Mouse (Mus musculus) CH12F3 (cell line): Measurements from ENCODE around the gene Grid2.

Experiments
- in situ Hi-C: fragments of 300-500 bp; cut with MboI; formaldehyde crosslinking; loops from 2 replicates; pipeline ENCODE4 v1.14.3; 2020; ENCODE audit warnings: low sequenced_read_pairs

Gene Grid2

DNA sequence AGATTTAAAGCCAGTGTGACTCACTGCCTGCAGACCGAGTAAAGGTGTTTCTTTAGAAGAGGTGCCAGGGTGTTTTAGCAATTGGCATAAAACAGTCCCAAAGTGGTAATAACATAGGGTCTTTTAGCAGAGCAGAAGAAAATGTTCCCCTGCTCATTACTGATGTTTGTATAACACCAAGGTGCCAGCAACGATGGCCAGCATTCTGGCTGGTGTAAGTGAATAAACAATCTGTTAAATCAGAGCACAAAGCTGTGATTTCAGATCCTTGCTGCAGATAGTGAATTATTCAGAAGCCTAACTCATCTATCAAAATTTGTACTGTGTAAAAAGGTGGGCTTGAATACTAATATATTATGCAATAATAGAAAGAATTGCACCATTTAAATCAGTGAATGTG is 353.9 kb downstream of the Grid2 start:
- in situ Hi-C loops: no loop called here

GRCm38 (mm10) chr6:63635970-63636369 is 380.3 kb downstream of the Grid2 start:
- in situ Hi-C loops: no loop called here

GRCm38 (mm10) chr6:63659423-63659822 is 403.7 kb downstream of the Grid2 start:
- in situ Hi-C loops: no loop called here

DNA sequence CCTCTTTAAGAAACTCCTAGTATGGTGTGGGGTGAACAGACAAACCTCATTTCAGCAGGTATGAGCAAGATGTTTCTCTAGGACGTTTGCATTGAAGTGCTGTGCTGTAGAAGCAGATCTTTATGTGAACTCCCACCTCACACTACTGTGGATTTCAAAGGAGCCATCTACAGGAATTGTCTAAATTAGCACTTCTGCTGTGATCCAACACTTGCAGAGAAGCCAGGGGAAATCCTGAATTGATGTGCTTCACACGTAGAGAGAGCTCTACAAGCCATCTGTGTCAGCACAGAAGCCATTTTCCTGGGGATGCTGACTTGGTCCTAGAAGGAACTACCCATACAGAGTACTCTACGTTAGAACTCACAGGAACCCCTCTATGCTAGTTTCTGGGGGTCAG is 430.0 kb downstream of the Grid2 start:
- in situ Hi-C loops: no loop called here

DNA sequence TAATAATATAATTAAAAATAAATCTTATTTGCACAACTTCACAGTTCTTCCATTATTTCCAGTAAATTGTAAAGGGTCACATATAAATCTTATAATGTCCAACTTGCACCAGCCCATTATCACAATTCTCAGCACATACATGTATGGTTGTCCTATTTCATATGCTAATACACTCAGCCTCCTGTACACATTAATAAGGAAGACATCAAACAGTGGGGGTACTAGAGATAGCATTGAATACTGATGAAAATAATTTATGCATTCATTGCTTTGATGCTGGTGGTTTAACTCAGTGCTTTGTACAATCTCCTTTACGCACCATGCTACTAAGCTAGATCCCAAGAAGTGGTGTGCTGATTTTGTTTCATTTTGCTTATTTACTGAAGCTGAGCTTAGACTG is 446.0 kb downstream of the Grid2 start:
- in situ Hi-C loops: no loop called here

- in situ Hi-C loops: no loop called here
Measured at GRCm38 (mm10) chr6:63733740-63734139, 478.1 kb downstream of the Grid2 start.

DNA sequence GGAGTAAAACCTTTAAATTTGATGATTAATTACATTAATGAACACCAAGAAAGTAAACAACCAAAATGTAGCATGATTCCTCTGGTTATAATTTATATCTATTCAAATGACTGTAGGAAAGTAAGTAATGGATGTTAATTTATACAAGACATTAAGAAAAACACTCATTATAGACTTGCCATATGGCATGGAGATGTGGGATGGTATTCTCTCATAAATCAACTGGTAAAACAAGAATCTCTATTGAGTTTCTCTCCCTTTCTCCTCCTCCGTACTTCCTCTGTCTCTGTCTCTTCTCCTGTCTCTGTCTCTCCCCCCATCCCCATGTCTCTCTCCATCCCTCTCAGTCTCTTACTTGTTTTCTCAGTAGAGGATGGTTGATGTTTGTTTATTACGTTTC is 506.9 kb downstream of the Grid2 start:
- in situ Hi-C loops: no loop called here

DNA sequence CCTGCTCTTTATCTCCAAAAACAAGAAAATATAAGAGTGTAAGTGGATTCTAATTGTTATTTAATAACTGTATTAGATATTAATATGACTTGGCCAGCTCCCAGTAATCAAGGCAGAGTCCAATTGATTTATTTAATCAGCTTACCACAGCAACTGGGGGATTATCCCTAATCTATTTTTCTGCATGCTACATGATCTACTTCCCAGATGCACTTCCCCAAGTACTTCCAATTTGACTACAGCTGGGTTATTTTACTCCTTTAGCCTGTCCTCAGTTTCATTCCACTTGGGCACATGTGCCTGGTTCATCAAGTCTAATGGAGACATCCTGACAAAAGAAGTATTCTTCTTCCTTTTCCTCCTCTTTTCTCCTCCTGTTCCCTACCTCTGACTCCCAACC is 539.0 kb downstream of the Grid2 start:
- in situ Hi-C loops: no loop called here

DNA sequence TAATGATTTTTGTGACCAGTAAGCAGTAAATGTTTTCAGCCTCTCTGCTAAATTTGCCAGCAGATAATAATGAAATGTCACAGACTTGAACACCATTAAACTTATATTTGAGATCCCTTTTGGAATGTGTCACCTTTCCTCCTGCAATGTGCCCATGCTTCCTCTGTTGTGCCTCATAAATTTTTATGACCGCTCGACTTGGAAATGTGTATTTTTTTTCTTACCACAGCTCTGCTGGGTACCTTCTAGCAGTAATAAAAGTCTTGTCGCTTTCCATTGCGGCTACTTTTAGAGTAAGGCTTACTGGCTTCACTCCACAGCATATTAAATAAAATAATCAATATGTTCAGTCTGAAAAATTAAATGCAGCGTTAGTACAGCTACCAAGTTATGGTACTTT is 564.6 kb downstream of the Grid2 start:
- in situ Hi-C loops: no loop called here

GRCm38 (mm10) chr6:63862628-63863027 is 607.0 kb downstream of the Grid2 start:
- in situ Hi-C loops: no loop called here

DNA sequence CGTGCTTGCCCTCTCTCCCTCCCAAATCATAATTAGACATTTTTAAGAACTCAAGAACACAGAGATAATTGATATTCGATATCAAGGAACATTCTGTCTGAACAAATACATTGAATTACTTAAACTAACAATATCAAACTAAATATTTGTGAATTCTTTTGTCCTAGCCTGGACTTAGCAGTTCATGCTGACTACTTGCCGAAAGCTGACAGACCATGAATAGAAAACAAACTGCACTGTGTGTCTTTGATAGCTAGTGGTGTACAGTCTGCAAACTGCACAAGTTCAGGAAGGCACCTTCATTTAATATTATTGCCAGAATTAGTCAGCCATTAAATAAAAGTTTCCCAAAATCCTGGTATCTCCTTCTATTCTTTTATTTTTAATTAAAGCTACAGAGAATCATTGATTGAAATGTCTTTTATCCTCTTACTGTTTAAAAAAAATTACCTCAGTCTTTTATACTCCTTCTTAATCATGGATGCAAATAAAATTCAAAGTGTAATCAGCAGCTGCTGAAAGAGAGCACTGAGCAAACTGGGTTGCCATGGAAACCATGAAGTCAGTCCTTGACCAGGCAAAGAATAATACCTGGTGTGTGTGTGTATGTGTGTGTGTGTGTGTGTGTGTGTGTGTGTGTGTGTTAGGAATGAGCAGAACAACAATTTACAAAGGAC is 621.5 kb downstream of the Grid2 start:
- in situ Hi-C loops: no loop called here

- in situ Hi-C loops: no loop called here
Measured at GRCm38 (mm10) chr6:63877765-63878345, 622.2 kb downstream of the Grid2 start.

- in situ Hi-C loops: no loop called here
Measured at GRCm38 (mm10) chr6:63894714-63895113, 639.0 kb downstream of the Grid2 start.

DNA sequence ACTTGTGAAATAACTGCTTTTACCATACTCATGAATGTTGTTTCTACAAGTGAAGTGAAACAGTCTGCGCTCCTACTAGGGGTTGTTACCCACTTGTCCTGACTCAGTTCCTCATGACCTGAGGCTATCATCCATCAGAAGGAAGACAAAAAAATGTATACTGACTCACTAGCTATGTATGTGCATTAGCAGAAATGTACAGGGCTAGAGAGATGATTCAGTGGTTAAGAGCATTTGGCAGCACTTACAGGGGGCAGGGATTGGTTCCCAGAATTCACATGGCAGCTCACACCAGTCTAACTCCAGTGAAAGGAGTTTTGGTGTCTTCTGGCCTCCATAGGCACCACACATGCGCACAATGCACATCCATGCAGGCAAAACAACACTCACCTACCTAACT is 642.5 kb downstream of the Grid2 start:
- in situ Hi-C loops: no loop called here

GRCm38 (mm10) chr6:63917035-63917570 is 661.4 kb downstream of the Grid2 start:
- in situ Hi-C loops: no loop called here

- in situ Hi-C loops: no loop called here
Measured at GRCm38 (mm10) chr6:63921951-63922350, 666.3 kb downstream of the Grid2 start.

GRCm38 (mm10) chr6:63931201-63931600 is 675.5 kb downstream of the Grid2 start:
- in situ Hi-C loops: no loop called here

DNA sequence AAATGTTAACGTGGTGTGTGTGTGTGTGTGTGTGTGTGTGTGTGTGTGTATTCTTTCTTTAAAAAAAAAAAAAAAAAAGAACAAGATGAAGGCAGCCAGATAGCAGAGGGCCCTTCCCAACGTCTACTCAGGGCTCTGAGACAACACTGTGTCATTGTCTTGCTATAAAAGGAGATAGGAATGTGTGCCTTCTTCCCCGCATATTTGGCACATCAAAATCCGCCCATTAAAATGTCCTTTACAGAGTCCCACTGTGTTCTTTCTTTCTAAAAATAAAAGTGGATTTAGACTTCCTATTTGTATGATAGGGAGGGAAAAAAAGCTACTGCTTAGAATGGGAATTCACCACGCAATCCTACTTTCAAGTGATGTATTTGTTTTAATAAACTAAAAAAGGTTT is 691.0 kb downstream of the Grid2 start:
- in situ Hi-C loops: no loop called here

GRCm38 (mm10) chr6:63963789-63964188 is 708.1 kb downstream of the Grid2 start:
- in situ Hi-C loops: no loop called here

DNA sequence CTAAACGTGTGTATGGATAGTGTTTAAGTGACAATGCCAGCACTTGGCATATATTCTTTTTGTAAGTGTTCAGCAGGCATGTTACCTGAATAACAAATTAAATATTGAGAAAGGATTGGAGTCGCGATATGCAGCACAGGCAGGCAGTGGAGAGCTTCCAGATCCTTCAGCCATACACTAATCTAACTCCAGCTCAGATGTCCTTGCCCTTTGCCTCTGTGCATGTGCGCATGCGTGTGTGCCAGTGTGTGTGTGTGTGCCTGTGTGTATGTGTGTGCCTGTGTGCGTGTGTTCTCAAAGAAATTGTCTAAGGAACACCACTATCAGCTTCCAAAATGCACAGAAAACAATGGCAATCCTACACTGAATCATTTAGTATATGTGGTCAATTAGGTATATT is 708.6 kb downstream of the Grid2 start:
- in situ Hi-C loops: no loop called here

- in situ Hi-C loops: no loop called here
Measured at GRCm38 (mm10) chr6:63964735-63965134, 709.1 kb downstream of the Grid2 start.

DNA sequence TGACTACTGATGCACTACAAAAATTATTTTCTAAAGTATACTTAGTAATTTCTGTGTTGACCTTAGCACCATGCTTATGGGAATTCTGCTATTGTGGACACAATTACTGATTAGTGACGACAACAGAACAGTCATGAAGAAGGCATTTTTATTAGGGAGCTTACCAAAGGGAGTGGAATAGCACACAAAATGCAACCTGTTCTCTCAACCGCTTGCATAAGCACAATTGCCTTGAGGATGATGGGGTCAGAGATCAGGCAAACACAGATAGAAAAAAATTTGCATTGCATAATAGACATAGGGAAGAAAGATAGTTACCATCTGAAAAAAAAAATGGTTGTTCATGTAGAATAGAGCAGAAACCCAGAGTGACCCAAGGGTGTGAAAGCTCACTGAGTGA is 790.4 kb downstream of the Grid2 start:
- in situ Hi-C loops: no loop called here

DNA sequence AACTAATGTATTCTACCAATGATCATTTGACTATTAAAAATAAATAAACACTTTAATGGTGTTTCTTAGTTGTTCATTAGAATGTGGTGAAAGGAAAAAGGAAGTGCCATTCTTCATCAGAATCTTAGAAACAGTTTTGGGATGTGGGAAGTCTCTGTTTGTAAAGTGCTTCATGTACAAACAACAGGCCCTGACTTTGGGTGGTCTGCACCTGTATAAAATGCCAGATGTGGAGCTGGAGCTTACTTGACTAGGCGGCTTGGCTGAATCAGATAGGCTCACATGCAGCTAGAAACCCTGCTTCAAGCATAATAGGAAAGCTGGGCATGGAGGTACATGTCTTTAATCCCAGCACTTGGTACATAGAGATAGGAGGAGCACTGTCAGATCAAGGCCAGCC is 791.1 kb downstream of the Grid2 start:
- in situ Hi-C loops: no loop called here
